Mouse (Mus musculus): Measurements from ENCODE around the gene Lrrc4b. TPM values are rescaled to one million over a fixed set of nuclear protein-coding genes. Genes with fewer than 3 reads are reported as not detected.

Gene Lrrc4b
- polyA plus RNA-seq, 1 experiment = 1.1 TPM

GRCm38 (mm10) chr7:44485572-44486195 lies 56.9 kb downstream of the Lrrc4b start:
- DNase-seq (ENCODE audit: low read depth) = no peak

DNA sequence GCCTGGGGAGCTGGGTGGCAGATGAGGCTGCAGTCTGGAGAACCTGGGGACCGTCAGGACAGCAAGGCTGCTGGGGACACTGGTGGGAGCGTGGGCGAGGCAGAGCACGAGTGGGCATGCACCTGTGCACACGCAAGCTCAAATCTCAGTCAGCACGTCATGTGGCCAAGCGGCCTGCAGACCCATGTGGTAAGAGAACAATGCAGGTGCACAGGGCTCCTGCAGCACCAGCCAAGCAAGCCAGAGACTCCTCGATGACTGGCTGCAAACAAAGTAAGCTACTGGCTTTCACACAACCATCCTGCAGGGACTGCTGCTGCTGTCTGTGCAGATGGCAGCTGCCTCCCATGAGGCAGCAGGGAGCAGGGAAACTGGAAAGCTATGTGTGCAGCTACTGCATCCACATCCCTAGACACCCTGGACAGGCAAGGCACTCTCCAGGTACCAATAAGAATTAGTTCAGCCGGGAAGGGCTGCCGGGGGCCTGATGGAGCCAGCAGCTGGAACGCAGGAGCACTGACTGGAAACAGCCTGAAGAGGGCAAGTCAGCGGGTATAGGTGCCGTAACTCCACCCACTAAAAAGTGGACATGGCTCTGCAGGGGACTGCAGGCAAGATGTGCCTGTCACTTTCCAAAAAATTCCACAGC lies 58.2 kb downstream of the Lrrc4b start:
- no peak for DNase-seq (ENCODE audit: low read depth)

- no peak for DNase-seq (ENCODE audit: low read depth)
Measured at GRCm38 (mm10) chr7:44487936-44488335, 59.1 kb downstream of the Lrrc4b start.

DNA sequence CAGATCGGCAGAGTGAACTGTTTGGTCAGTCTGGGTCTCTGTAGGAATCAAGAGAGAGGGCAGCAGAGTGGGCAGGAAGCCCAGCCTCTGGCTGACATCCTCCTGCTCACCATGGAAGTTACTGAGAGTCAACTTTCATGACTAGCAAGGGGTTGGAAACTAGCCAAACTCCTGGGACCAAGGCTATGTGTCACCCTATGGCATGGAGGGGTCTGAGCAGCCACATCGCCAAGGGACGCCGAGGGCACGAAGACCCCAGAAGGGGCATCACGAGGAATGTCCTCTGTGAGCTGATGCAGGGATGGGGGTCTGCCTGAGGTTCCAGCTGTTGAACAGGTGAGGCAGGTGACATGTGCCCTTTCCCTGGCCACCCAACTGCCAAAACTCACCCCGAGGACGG lies 59.7 kb downstream of the Lrrc4b start:
- no peak for DNase-seq (ENCODE audit: low read depth)

DNA sequence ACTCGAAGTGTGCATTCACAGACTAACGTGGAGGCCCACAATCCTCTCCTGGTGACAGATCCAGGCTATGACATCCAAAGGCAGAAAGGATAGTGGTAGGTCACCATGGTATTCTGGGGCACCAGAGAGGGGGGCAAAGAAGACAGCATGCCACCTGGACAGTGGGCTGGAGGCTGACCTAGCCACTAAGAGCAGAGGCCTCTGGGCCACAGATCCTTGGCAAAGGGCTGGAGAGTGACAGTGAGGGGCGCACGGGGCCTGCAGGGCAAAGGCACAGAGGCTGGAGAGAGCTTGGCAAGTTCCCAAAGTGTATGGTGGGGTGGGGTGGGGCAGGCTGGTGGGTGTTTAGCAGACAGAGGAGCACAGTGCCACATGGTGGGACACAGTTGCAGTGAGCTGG lies 61.5 kb downstream of the Lrrc4b start:
- no peak for DNase-seq (ENCODE audit: low read depth)

- DNase-seq (ENCODE audit: low read depth) = no peak
Measured at GRCm38 (mm10) chr7:44491391-44491790, 62.6 kb downstream of the Lrrc4b start.

DNA sequence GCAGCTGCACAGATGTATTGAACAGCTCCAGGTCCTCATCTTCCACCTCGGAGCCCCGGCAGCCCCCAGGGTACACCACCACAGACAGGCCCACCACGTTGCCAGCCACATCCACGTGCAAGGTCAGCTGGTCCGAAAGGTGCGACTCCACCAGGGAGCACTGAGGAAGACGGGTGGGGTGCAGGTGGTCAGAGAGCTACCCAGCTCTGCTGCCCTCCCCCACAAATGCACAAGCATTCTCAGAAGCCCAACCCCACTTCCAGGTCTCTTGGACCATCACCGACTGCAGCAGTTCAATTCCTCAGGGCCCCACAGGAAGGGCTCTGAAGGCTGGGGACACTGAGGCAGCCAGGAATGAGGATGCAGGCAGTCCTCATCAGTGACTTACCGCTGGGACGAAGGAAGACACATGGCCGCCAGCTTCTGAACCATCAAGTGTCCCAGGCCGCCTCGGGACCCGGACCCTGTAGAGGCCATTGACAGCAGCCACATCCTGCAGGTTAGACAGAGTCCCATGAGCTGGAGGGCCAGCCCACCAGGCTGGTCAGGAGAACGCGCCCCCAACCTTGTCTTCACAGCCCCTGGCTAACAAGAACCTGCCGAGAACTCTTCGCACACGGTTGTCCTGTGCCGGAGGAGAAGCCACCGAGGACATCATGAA lies 63.5 kb downstream of the Lrrc4b start:
- no peak for DNase-seq (ENCODE audit: low read depth)

- no peak for DNase-seq (ENCODE audit: low read depth)
Measured at GRCm38 (mm10) chr7:44494681-44495080, 65.9 kb downstream of the Lrrc4b start.

GRCm38 (mm10) chr7:44495086-44495485 lies 66.3 kb downstream of the Lrrc4b start:
- no peak for DNase-seq (ENCODE audit: low read depth)

GRCm38 (mm10) chr7:44495992-44496770 lies 67.4 kb downstream of the Lrrc4b start, which contains the start of the genes Emc10 and Fam71e1:
Emc10 (minus strand) TSS chr7:44496529.
Fam71e1 (plus strand) TSS chr7:44496581.
- DNase-seq (ENCODE audit: low read depth) = peak; percentile 86

DNA sequence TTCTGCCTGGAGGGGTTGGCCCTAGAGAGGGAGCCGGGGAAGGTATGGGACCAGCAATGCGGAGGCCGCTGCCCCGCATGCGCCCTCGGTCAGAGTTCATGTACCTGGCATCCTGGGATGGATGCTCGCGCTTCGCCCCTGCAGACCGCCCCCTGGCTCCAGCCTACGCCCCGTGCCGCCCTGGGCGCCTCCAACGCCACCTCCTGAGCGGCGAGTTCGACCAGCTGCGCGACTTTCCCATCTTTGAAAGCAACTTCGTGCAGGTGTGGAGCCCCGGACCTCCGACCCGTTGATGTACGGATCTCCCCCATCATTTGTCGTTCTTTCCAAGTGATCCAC lies 67.9 kb downstream of the Lrrc4b start:
- DNase-seq (ENCODE audit: low read depth) = no peak

DNA sequence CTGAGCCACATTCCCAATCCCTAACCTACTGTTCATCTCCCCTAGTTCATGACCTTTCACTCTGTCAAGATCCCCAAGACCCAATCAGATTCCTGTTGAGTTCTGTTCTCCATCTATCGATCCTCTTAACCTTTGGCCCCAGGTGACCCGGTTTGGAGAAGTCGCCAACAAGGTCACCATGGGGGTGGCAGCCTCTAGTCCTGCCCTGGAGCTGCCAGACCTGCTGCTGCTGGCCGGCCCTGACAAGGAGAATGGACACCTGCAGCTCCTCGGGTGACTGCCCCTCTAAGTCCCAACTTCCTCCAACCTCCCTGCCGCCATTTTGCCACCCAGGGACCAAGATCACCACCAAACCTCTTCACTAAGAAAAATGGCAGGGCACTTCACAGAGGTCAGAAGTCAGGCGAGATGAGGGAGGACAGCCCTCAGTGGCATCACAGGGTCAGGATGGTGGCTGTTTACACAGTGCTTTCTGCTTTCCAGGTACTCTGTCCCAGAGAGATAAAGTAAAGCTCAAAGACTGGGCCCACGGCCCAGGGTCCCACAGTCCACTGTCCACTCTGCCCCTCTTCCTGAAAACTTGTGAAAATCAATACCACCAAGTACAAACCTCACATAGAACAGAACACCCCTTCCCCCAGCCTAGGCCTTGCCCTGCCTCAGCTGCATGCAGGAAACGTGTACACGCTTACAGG lies 68.7 kb downstream of the Lrrc4b start:
- no peak for DNase-seq (ENCODE audit: low read depth)

- DNase-seq (ENCODE audit: low read depth) = no peak
Measured at GRCm38 (mm10) chr7:44498922-44499321, 70.1 kb downstream of the Lrrc4b start.

DNA sequence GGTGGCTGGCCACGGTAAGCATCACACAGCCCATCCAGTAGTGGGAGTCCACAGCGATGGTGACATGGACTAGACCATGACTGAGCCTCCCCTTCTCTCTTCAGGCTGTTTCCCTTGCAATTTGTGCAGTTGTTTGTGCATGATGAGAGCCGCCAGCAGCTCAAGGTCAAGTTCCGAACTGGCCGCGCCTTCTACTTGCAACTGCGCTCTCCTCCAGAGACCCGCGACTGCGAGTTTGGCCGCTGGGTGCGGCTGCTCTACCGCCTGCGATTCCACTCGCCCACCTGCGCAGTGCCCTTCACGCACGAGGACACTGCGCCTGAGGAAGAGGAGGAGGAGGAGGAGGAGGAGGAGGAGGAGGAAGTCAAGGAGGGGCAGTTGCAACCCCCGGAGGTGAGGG lies 71.2 kb downstream of the Lrrc4b start:
- no peak for DNase-seq (ENCODE audit: low read depth)

GRCm38 (mm10) chr7:44501563-44502115 lies 72.8 kb downstream of the Lrrc4b start:
- no peak for DNase-seq (ENCODE audit: low read depth)

DNA sequence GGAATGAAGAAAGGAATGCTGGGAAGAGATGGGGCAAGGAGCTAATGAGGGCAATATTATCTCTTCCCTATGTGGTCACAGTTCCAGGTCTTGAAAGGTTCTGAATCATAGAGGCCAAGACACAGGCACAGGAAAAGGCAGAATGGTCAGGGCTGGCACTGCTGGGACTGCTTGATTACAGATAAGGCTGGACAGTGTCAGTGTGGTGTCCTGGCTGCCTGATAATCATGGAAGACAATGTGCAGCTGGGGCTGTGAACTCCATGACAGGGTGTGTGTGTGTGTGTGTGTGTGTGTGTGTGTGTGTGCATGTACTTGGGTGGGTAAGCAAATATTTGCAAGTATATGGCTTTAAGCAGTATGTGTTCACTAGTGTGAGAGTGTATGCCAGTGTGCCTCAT lies 78.7 kb downstream of the Lrrc4b start:
- DNase-seq (ENCODE audit: low read depth) = no peak

Other genes with a start within 250 kb of the Lrrc4b start
- 0.51 and 0.88 TPM in 2 replicates for gene Klk1b24, start 240.8 kb upstream of the Lrrc4b start, polyA plus RNA-seq (2012; rRNA removed)
- 0.38 and 0.43 TPM in 2 replicates for gene Klk1b3, start 230.8 kb upstream of the Lrrc4b start, polyA plus RNA-seq (2012; rRNA removed)
- not detected in 2 replicates for gene Klk1b4, start 221.6 kb upstream of the Lrrc4b start, polyA plus RNA-seq (2012; rRNA removed)
- gene Klk1b5, start 213.1 kb upstream of the Lrrc4b start, polyA plus RNA-seq (2012; rRNA removed) = 2.7 and 3.2 TPM in 2 replicates
- 0.71 and 1.8 TPM in 2 replicates for gene Klk1, start 203.7 kb upstream of the Lrrc4b start, polyA plus RNA-seq (2012; rRNA removed)
- 0.24 TPM in 1 of 2 replicates, not detected in the other for gene Gm36864, start 192.8 kb upstream of the Lrrc4b start, polyA plus RNA-seq (2012; rRNA removed)
- gene 1700028J19Rik, start 182.3 kb upstream of the Lrrc4b start, polyA plus RNA-seq (2012; rRNA removed) = 4.4 and 7.6 TPM in 2 replicates
- gene 2410002F23Rik, start 182.3 kb upstream of the Lrrc4b start, polyA plus RNA-seq (2012; rRNA removed) = 107 and 113 TPM in 2 replicates
- 0.16 TPM in 1 of 2 replicates, not detected in the other for gene Acp4, start 171.6 kb upstream of the Lrrc4b start, polyA plus RNA-seq (2012; rRNA removed)
- 16.9 and 20.7 TPM in 2 replicates for gene Gm15517, start 167.6 kb upstream of the Lrrc4b start, polyA plus RNA-seq (2012; rRNA removed)
- 12.4 and 13.8 TPM in 2 replicates for gene Clec11a, start 122.1 kb upstream of the Lrrc4b start, polyA plus RNA-seq (2012; rRNA removed)
- gene Shank1, start 118.8 kb upstream of the Lrrc4b start, polyA plus RNA-seq (2012; rRNA removed) = 0.31 and 0.33 TPM in 2 replicates
- 2.8 and 4.7 TPM in 2 replicates for gene Syt3, start 44.9 kb upstream of the Lrrc4b start, polyA plus RNA-seq (2012; rRNA removed)
- 0.47 and 0.70 TPM in 2 replicates for gene 1700008O03Rik, start 43.2 kb upstream of the Lrrc4b start, polyA plus RNA-seq (2012; rRNA removed)
- 0.20 and 0.23 TPM in 2 replicates for gene Aspdh, start 36.4 kb downstream of the Lrrc4b start, polyA plus RNA-seq (2012; rRNA removed)
- 47.1 and 52.2 TPM in 2 replicates for gene Josd2, start 39.0 kb downstream of the Lrrc4b start, polyA plus RNA-seq (2012; rRNA removed)
- gene Emc10, start 67.5 kb downstream of the Lrrc4b start, polyA plus RNA-seq (2012; rRNA removed) = 224 and 274 TPM in 2 replicates
- gene Fam71e1, start 67.6 kb downstream of the Lrrc4b start, polyA plus RNA-seq (2012; rRNA removed) = 21.1 and 32.6 TPM in 2 replicates
- 0.27 and 1.4 TPM in 2 replicates for gene Mybpc2, start 95.6 kb downstream of the Lrrc4b start, polyA plus RNA-seq (2012; rRNA removed)
- 0.95 and 0.97 TPM in 2 replicates for gene Spib, start 103.1 kb downstream of the Lrrc4b start, polyA plus RNA-seq (2012; rRNA removed)
- 16.2 and 16.8 TPM in 2 replicates for gene Pold1, start 119.8 kb downstream of the Lrrc4b start, polyA plus RNA-seq (2012; rRNA removed)
- gene Nr1h2, start 124.9 kb downstream of the Lrrc4b start, polyA plus RNA-seq (2012; rRNA removed) = 153 and 164 TPM in 2 replicates
- gene Napsa, start 143.4 kb downstream of the Lrrc4b start, polyA plus RNA-seq (2012; rRNA removed) = 11.1 and 30.6 TPM in 2 replicates
- 16.7 and 24.5 TPM in 2 replicates for gene Kcnc3, start 161.6 kb downstream of the Lrrc4b start, polyA plus RNA-seq (2012; rRNA removed)
- 5.7 and 6.2 TPM in 2 replicates for gene Myh14, start 241.8 kb downstream of the Lrrc4b start, polyA plus RNA-seq (2012; rRNA removed)

Measured in gonadal fat pad, adult 2 months (tissue).